Mouse (Mus musculus) T-cell, adult 2 months (primary cell): Measurements from ENCODE around the gene Hoxa5.

Experiments
- DNase-seq: peaks from one replicate; pipeline ENCODE4 v3.0.0; 2022; ENCODE audit warnings: low spot score

Hoxa5 gene

GRCm38 (mm10) chr6:52204050-52204752 lies at the start of gene Hoxa5:
TSS of gene Hoxa5 (minus strand) at chr6:52204587.
- DNase-seq, result no peak

- DNase-seq, result no peak
Measured at GRCm38 (mm10) chr6:52253511-52254500, 49.4 kb upstream of the Hoxa5 start.

GRCm38 (mm10) chr6:52252775-52253376 lies 48.5 kb upstream of the Hoxa5 start:
- DNase-seq, result no peak

GRCm38 (mm10) chr6:52252016-52252774 lies 47.8 kb upstream of the Hoxa5 start:
- no peak for DNase-seq

- no peak for DNase-seq
Measured at GRCm38 (mm10) chr6:52251177-52251879, 46.9 kb upstream of the Hoxa5 start.

GRCm38 (mm10) chr6:52249826-52250225 lies 45.4 kb upstream of the Hoxa5 start:
- DNase-seq, result no peak

- no peak for DNase-seq
Measured at GRCm38 (mm10) chr6:52249415-52249738, 45.0 kb upstream of the Hoxa5 start.

GRCm38 (mm10) chr6:52248638-52249414 lies 44.4 kb upstream of the Hoxa5 start:
- no peak for DNase-seq

- no peak for DNase-seq
Measured at GRCm38 (mm10) chr6:52247766-52248637, 43.6 kb upstream of the Hoxa5 start.

GRCm38 (mm10) chr6:52246916-52247315 lies 42.5 kb upstream of the Hoxa5 start:
- no peak for DNase-seq

GRCm38 (mm10) chr6:52246403-52246803 lies 42.0 kb upstream of the Hoxa5 start:
- no peak for DNase-seq

- no peak for DNase-seq
Measured at GRCm38 (mm10) chr6:52245757-52246142, 41.4 kb upstream of the Hoxa5 start, which contains the start of gene Hoxa11. TSS of gene Hoxa11 (minus strand) at chr6:52245810.

GRCm38 (mm10) chr6:52245040-52245756 lies 40.8 kb upstream of the Hoxa5 start:
- no peak for DNase-seq

GRCm38 (mm10) chr6:52244471-52245039 lies 40.2 kb upstream of the Hoxa5 start:
- no peak for DNase-seq

GRCm38 (mm10) chr6:52243681-52244121 lies 39.3 kb upstream of the Hoxa5 start:
- no peak for DNase-seq

GRCm38 (mm10) chr6:52242801-52243332 lies 38.5 kb upstream of the Hoxa5 start:
- DNase-seq, result no peak

GRCm38 (mm10) chr6:52241001-52241621 lies 36.7 kb upstream of the Hoxa5 start:
- DNase-seq, result no peak
